In genomic region chr4:64269846-64270245, GRCm38 (mm10) we compare ENCODE assay signal across 20 mouse cellular contexts.
DNase-seq lines count a peak whose midpoint lies in the region; ATAC-seq and TF ChIP-seq lines count a peak whose summit lies in the region.
"Had no signal": no experiment of that assay in that cellular context is flagged by ENCODE, and none has a peak within 500 bp of the region (broad histone marks: within the 10 kb centered on the region; RNA-seq: fewer than 3 reads in every experiment).

No protein-coding gene starts in this region.

- 29% methylated on average over 5 of the region's 5 CpGs for WGBS in heart, postnatal 0 days
- 31% methylated on average over 5 of the region's 5 CpGs for WGBS in lung, embryonic 14.5 days
- WGBS in lung, postnatal 0 days: 45% methylated on average over 5 of the region's 5 CpGs

- H3K4me3 ChIP-seq in heart, postnatal 0 days (ENCODE audit: low read depth, low read length): no peak overlapping the region
- H3K4me3 ChIP-seq in lung, embryonic 14.5 days (ENCODE audit: low read depth, low read length): no peak overlapping the region
- no peak overlapping the region for H3K4me3 ChIP-seq in lung, postnatal 0 days (ENCODE audit: low read depth, low read length)
- H3K4me3 ChIP-seq: forebrain, embryonic 12.5 days; heart, adult 2 months; heart, embryonic 15.5 days; layer of hippocampus, adult 2 months; liver, embryonic 13.5 days; megakaryocyte, embryonic 14.5 days; midbrain, embryonic 15.5 days; myocyte had no signal

- H3K9me3 ChIP-seq in heart, postnatal 0 days (replicated peaks; ENCODE audit: control insufficient read depth, low read length): no peaks in the 10 kb centered on the region
- H3K9me3 ChIP-seq in lung, embryonic 14.5 days (ENCODE audit: low read depth, low read length): no peaks in the 10 kb centered on the region
- H3K9me3 ChIP-seq in lung, postnatal 0 days (ENCODE audit: low read length): no peaks in the 10 kb centered on the region
- H3K9me3 ChIP-seq: forebrain, embryonic 12.5 days; heart, embryonic 15.5 days; liver, embryonic 13.5 days; midbrain, embryonic 15.5 days had no signal

- no peak overlapping the region for H3K9ac ChIP-seq in heart, postnatal 0 days (replicated peaks; ENCODE audit: low read depth, low read length)
- H3K9ac ChIP-seq in lung, embryonic 14.5 days: no peak overlapping the region
- no peak overlapping the region for H3K9ac ChIP-seq in lung, postnatal 0 days (replicated peaks; ENCODE audit: low read depth)
- H3K9ac ChIP-seq: forebrain, embryonic 12.5 days; heart, embryonic 15.5 days; liver, embryonic 13.5 days; midbrain, embryonic 15.5 days had no signal

- DNase-seq in heart, postnatal 0 days (ENCODE audit: low spot score): peak; percentile 13
- no peak for DNase-seq in heart, postnatal 4 days
- DNase-seq in lung, embryonic 14.5 days: peak; percentile 29
- no peak for DNase-seq in lung, postnatal 0 days (ENCODE audit: low spot score)
- peak; percentile 26 for DNase-seq in embryo, embryonic 11 days
- peak; percentile 38 for DNase-seq in yolk sac, embryonic 10.5 days (ENCODE audit: low spot score)
- no peak for DNase-seq in left cerebral cortex, postnatal 4 days
- DNase-seq: cerebellum, adult 8-10 months; gastrocnemius, postnatal 14 days; heart, adult 2 months; kidney, adult 18-20 months; liver, embryonic 13.5 days; right cerebral cortex, postnatal 14 days; thymus, adult 2 months had no signal

- intact Hi-C loops in left cerebral cortex, postnatal 4 days (cut with DNase I): no loop called here

- no peaks in the 10 kb centered on the region for H3K36me3 ChIP-seq in heart, postnatal 0 days (replicated peaks; ENCODE audit: control insufficient read depth, insufficient read depth, low read length)
- no peaks in the 10 kb centered on the region for H3K36me3 ChIP-seq in lung, embryonic 14.5 days (ENCODE audit: insufficient read depth)
- H3K36me3 ChIP-seq in lung, postnatal 0 days (ENCODE audit: insufficient read depth, low read length): no peaks in the 10 kb centered on the region
- H3K36me3 ChIP-seq: forebrain, embryonic 12.5 days; heart, embryonic 15.5 days; liver, embryonic 13.5 days; midbrain, embryonic 15.5 days had no signal

- TF ChIP-seq CTCF in heart, postnatal 0 days (IDR thresholded peaks at IDR 0.05; ENCODE audit: low read depth): no peak
- no peak for TF ChIP-seq CTCF in lung, embryonic 14.5 days (IDR thresholded peaks at IDR 0.05; ENCODE audit: low read depth)
- no peak for TF ChIP-seq CTCF in lung, postnatal 0 days (IDR thresholded peaks at IDR 0.05)

- H3K27ac ChIP-seq in heart, postnatal 0 days (ENCODE audit: low read depth): no peak overlapping the region
- H3K27ac ChIP-seq in lung, embryonic 14.5 days (ENCODE audit: low read depth): no peak overlapping the region
- H3K27ac ChIP-seq in lung, postnatal 0 days (ENCODE audit: low read length): no peak overlapping the region
- H3K27ac ChIP-seq: forebrain, embryonic 12.5 days; heart, adult 2 months; heart, embryonic 15.5 days; layer of hippocampus, adult 2 months; liver, embryonic 13.5 days; midbrain, embryonic 15.5 days had no signal

- no peaks in the 10 kb centered on the region for H3K27me3 ChIP-seq in heart, postnatal 0 days (ENCODE audit: control insufficient read depth, insufficient read depth, low read length)
- no peaks in the 10 kb centered on the region for H3K27me3 ChIP-seq in lung, embryonic 14.5 days (ENCODE audit: insufficient read depth, low read length)
- H3K27me3 ChIP-seq in lung, postnatal 0 days (replicated peaks; ENCODE audit: insufficient read depth, low read length): no peaks in the 10 kb centered on the region
- H3K27me3 ChIP-seq: forebrain, embryonic 12.5 days; heart, embryonic 15.5 days; liver, embryonic 13.5 days; megakaryocyte, embryonic 14.5 days; midbrain, embryonic 15.5 days had no signal

- H3K4me2 ChIP-seq in heart, postnatal 0 days (ENCODE audit: low read depth, low read length): no peak overlapping the region
- H3K4me2 ChIP-seq in lung, embryonic 14.5 days: no peak overlapping the region
- no peak overlapping the region for H3K4me2 ChIP-seq in lung, postnatal 0 days (replicated peaks; ENCODE audit: low read depth, low read length)
- H3K4me2 ChIP-seq: forebrain, embryonic 12.5 days; heart, embryonic 15.5 days; liver, embryonic 13.5 days; midbrain, embryonic 15.5 days had no signal

- H3K4me1 ChIP-seq in heart, postnatal 0 days (ENCODE audit: control insufficient read depth, insufficient read depth): no peaks in the 10 kb centered on the region
- H3K4me1 ChIP-seq in lung, embryonic 14.5 days (ENCODE audit: insufficient read depth): no peaks in the 10 kb centered on the region; the same call in 1 of the 2 replicates
- no peaks in the 10 kb centered on the region for H3K4me1 ChIP-seq in lung, postnatal 0 days (ENCODE audit: insufficient read depth, low read depth, low read length)
- H3K4me1 ChIP-seq: forebrain, embryonic 12.5 days; heart, embryonic 15.5 days; liver, embryonic 13.5 days; megakaryocyte, embryonic 14.5 days; midbrain, embryonic 15.5 days had no signal

- no peak for ATAC-seq in heart, postnatal 0 days (ENCODE audit: insufficient read depth, low read depth)
- ATAC-seq in lung, embryonic 14.5 days (ENCODE audit: insufficient read depth): no peak
- ATAC-seq in lung, postnatal 0 days: no peak
- ATAC-seq: midbrain, embryonic 15.5 days had no signal

- TF ChIP-seq EP300 in heart, postnatal 0 days (IDR thresholded peaks at IDR 0.05; ENCODE audit: low read depth): no peak
- TF ChIP-seq EP300 in lung, postnatal 0 days (IDR thresholded peaks at IDR 0.05): no peak

Comparison
In these comparisons a context has a peak if more than half of its experiments do, and no peak if none do; other contexts are left out.
1. DNase-seq: peak in heart, postnatal 0 days (single experiment), lung, embryonic 14.5 days (single experiment), embryo, embryonic 11 days (single experiment) and yolk sac, embryonic 10.5 days (single experiment); none in heart, postnatal 4 days (single experiment), lung, postnatal 0 days (single experiment) and left cerebral cortex, postnatal 4 days (single experiment).